Mouse (Mus musculus) brain, adult 2 months (tissue): ENCODE data around the gene 4930452B06Rik.

Experiments
- DNase-seq: peaks from one replicate; pipeline ENCODE4 v3.0.0; 2011; ENCODE audit warnings: low read depth, low spot score

The 4930452B06Rik gene

DNA sequence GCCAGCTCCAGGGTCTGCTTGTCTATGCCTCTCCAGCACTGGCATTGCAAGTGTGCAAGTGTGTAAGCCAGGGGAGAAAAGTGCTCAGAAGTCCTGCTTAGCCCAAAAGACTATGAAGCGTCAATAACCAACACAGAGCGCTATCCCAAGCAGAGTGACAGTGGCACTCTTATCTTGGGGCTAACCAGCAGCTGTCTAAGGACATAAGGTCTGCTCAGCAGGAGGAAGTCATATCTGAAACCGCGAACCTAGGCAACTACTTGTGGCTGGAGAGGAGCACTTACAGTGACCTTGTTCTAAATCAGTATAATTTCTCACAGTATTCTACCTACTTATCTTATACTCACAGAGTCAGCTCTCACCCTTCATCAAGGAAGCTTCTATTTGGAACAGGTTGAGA lies 214.9 kb downstream of the 4930452B06Rik start:
- no peak for DNase-seq

DNA sequence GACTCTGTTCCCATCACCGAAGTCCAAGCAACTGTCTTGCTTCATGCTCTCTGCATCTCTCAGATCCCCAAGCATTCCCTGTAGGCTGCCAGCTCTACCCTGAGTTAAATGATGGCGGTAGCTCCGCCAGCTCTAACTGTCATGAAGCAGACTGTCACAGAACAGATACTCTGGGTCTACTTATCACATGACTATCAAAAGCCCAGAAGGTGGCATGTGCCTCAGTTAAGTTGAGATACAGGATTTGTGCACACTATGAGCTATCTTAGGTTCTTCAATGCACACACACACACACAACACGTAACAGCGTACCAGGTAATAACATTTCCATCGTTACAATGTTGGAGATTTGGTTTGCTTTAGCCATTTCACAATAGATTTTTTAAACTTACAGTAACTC lies 215.7 kb downstream of the 4930452B06Rik start:
- no peak for DNase-seq

GRCm38 (mm10) chr14:8449299-8449698 lies 216.7 kb downstream of the 4930452B06Rik start:
- no peak for DNase-seq

DNA sequence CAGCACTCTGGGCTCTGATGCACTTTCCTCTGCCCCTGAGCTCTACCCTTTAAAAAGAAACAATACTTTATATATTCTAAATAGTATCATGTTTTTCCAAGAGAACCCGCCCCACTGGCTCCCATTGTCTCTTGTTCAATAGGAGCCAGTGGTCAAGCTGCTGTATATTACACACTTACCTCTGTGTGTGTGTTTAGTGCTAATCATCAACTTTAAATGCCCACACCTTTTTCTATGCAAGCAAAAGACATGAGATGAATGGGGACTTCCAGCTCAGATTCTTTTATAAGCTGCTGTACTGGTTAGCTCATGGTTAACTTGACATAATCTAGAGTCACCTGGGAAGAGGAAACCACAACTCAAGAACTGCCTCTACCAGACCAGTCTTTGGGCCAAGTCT lies 218.7 kb downstream of the 4930452B06Rik start:
- no peak for DNase-seq

- DNase-seq = no peak
Observed at GRCm38 (mm10) chr14:8444363-8444762, 221.7 kb downstream of the 4930452B06Rik start.

DNA sequence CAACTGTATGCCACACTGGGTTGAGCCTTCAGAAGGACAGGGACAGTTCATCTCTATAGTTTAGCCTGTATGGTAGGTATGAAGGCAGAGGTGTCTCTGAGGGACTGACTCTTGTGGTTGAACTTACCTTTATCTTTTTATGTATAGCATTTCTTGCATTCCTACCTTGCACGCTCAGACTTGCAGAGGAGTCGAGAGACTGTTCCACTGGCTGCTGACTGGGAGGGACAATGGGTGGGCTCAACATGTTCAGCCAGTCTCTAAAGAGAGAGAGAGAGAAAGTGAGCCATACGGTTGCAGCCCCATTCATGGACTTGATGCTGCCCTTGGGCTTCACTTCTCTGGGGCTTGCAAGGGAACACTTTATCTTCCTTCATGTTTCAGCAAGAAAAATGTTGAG lies 223.3 kb downstream of the 4930452B06Rik start:
- DNase-seq = no peak

- no peak for DNase-seq
Observed at GRCm38 (mm10) chr14:8441623-8442022, 224.4 kb downstream of the 4930452B06Rik start.

- DNase-seq = no peak
Observed at GRCm38 (mm10) chr14:8430611-8431230, 235.3 kb downstream of the 4930452B06Rik start.

- DNase-seq = no peak
Observed at GRCm38 (mm10) chr14:8429767-8430166, 236.3 kb downstream of the 4930452B06Rik start.

DNA sequence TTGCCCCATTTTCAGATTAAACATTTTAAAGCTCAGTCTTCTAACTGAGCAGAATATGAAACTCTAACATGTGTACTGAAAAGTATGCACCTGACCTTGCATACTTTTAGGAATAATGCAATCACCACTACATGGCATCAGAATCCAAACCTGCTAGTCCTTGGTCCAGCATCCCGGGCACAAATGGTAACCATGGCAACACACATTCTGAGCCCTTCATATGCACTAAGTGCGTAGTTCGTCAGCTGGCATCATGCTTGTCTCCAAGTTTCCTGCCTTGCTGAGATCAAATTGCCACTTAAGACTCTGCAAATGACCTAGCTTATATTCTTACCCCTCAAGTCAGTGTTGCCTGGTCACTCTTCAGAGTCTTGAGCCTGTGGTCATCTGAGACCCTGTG lies 243.2 kb downstream of the 4930452B06Rik start:
- DNase-seq = peak; percentile 38

DNA sequence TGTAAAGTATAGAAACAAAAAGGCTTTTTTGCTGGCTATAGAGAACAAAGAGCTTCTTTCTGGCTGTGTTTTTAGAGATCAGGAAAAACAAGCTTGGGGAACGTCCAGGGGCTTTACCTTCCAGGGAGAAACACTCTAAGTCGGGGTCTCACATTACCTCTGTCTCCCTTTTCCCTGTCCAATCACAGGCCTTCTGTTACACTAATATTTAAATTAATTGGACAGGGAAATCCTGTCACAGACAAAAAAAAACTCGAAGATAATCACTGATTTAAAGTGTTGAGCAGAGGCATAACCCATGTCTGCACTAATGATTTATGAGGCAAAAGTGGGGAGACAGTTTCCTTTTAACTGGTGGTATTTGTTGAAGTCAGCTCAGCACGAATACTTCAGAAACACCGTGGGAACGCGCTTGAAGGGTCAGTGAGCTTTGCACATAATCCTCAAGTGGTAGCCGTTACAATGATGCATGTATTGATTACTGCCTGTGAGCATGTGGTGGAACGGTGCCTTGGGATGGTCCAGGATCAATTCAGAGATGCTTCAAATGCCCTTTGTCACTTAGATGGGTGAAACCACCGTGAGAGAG lies 244.7 kb downstream of the 4930452B06Rik start:
- DNase-seq = no peak

DNA sequence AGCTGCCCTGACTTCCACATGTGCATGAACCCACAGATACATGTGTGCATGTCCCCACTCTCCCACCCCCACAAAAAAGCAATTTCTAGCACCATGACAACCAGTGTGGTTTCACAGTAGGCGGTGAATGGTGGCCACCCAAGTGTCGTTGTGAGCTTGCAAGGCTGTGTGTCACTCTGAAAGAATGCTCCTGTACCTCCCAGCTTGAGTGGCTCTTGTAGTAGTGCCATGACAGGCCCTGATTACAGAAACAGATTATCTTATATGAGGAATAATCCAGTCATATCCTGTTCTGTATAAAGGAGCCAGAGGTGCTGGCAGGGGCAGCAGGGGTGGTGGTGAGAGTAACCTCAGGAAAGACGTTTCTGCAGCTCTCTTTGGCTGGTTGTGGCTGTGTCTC lies 247.4 kb downstream of the 4930452B06Rik start:
- no peak for DNase-seq

- no peak for DNase-seq
Observed at GRCm38 (mm10) chr14:8405946-8406345, 260.1 kb downstream of the 4930452B06Rik start.

DNA sequence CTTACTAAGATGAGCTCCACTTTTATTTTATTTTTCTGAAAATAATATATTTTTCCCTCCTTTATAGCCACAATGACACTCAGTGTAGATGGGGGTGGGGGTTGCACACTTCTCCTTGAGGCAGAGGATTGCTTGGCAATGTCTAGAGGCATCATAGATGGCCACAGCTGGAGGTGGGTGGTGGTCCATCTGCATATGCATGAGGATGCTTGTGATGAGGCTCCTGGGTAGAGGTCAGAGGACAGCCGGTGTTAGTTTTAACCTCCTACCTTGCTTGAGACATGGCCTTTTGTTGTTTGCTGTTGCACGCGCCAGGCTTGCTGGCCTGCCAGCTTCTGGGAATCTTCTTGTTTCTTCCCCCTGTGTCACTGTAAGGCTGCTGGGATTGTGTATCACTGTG lies 262.7 kb downstream of the 4930452B06Rik start:
- no peak for DNase-seq

- no peak for DNase-seq
Observed at GRCm38 (mm10) chr14:8398507-8398906, 267.5 kb downstream of the 4930452B06Rik start.

DNA sequence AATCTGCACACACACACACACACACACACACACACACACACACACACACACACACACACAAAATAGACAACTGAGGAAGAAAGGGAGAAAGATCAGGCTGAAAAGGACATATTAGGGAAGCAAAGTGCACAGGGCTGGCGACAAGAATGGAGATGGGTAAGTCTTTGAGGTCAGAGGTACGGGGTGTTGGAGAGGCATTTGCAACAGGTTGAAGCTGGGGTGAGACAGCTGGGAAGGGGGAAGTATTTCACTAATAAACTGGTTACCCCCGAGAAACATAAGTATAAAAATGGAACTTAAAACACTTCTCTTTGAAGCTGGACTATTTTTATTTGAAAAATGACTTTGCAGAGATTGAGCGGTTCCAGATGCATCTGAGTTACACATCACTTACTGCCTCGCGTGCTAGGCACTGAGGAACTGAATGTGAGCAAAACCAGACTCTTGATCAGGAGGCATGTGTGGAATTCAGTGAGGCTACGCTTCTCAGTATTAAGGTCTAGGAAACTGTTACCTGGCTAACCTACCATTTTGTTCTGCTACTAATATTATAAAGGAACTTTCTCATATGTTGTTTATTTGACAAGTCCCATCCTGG lies 270.3 kb downstream of the 4930452B06Rik start:
- no peak for DNase-seq

- DNase-seq = no peak
Observed at GRCm38 (mm10) chr14:8392181-8392825, 273.7 kb downstream of the 4930452B06Rik start.
